8 mouse cellular contexts compared by ENCODE assay signal in the genomic region with DNA sequence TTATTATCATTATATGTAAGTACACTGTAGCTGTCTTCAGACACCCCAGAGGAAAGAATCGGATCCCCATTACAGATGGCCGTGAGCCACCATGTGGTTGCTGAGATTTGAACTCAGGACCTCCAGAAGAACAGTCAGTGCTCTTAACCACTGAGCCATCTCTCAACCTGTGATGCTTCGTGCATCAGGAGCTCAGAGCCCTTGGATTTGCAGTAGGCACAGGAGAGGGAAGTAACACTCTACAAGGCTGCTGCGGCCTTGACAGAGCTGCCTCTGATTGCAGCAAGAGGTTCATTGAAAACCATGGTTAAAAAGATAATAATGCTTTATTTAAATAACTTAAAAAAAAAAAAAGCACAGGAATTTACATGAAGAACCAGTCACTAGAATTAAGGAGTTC. TPM values are rescaled to one million over a fixed set of nuclear protein-coding genes. Genes with fewer than 3 reads are reported as not detected.
DNase-seq lines count a peak whose midpoint lies in the region; ATAC-seq lines count a peak whose summit lies in the region.

No protein-coding gene starts in this region.

- no peaks in the 10 kb centered on the region for H3K27me3 ChIP-seq in kidney, embryonic 14.5 days (ENCODE audit: control insufficient read depth, insufficient read depth, low read length)
- H3K27me3 ChIP-seq in hindbrain, embryonic 10.5 days (ENCODE audit: insufficient read depth, poor library complexity, severe bottlenecking), result no peaks in the 10 kb centered on the region
- no peaks in the 10 kb centered on the region for H3K27me3 ChIP-seq in midbrain, embryonic 14.5 days (ENCODE audit: control insufficient read depth, insufficient read depth, low read length)

- 68% methylated on average over 4 of the region's 4 CpGs for WGBS in kidney, embryonic 14.5 days
- 81% methylated on average over 4 of the region's 4 CpGs for WGBS in hindbrain, embryonic 10.5 days
- 59% methylated on average over 4 of the region's 4 CpGs for WGBS in midbrain, embryonic 14.5 days

- peak overlapping the region; percentile 55; the same call in 1 of the 2 replicates for H3K9ac ChIP-seq in kidney, embryonic 14.5 days (ENCODE audit: low read depth, low read length)
- no peak overlapping the region for H3K9ac ChIP-seq in midbrain, embryonic 14.5 days (replicated peaks; ENCODE audit: low read length)

- no peaks in the 10 kb centered on the region for H3K9me3 ChIP-seq in kidney, embryonic 14.5 days (ENCODE audit: control insufficient read depth, low read length)
- no peaks in the 10 kb centered on the region for H3K9me3 ChIP-seq in hindbrain, embryonic 10.5 days
- H3K9me3 ChIP-seq in midbrain, embryonic 14.5 days (ENCODE audit: control insufficient read depth, low read length), result no peaks in the 10 kb centered on the region

- H3K4me1 ChIP-seq in kidney, embryonic 14.5 days (ENCODE audit: control insufficient read depth, insufficient read depth, low read length), result peaks cover 18% of the 10 kb centered on the region; the same call in 1 of the 2 replicates
- H3K4me1 ChIP-seq in hindbrain, embryonic 10.5 days (replicated peaks), result peaks cover 58% of the 10 kb centered on the region
- H3K4me1 ChIP-seq in midbrain, embryonic 14.5 days (ENCODE audit: control insufficient read depth, insufficient read depth, low read length), result peaks cover 16% of the 10 kb centered on the region; the same call in 1 of the 2 replicates

- no peak for ATAC-seq in kidney, embryonic 14.5 days (ENCODE audit: low FRiP score, low TSS enrichment)
- no peak for ATAC-seq in midbrain, embryonic 14.5 days (ENCODE audit: low FRiP score, low TSS enrichment)
- no peak for ATAC-seq in erythroblast, adult 5-6 weeks (replicated peaks; ENCODE audit: low FRiP score, poor library complexity, severe bottlenecking)

- H3K4me3 ChIP-seq in kidney, embryonic 14.5 days (ENCODE audit: low read length), result peak overlapping the region; percentile 65
- H3K4me3 ChIP-seq in hindbrain, embryonic 10.5 days, result peak overlapping the region; percentile 62
- peak overlapping the region; percentile 28; the same call in 1 of the 2 replicates for H3K4me3 ChIP-seq in midbrain, embryonic 14.5 days (replicated peaks; ENCODE audit: low read depth, low read length)

- H3K36me3 ChIP-seq in kidney, embryonic 14.5 days (ENCODE audit: control insufficient read depth, insufficient read depth, low read length), result no peaks in the 10 kb centered on the region
- H3K36me3 ChIP-seq in hindbrain, embryonic 10.5 days, result no peaks in the 10 kb centered on the region
- no peaks in the 10 kb centered on the region for H3K36me3 ChIP-seq in midbrain, embryonic 14.5 days (ENCODE audit: control insufficient read depth, insufficient read depth, low read length)

- DNase-seq in kidney, postnatal 10 days, result no peak
- peak; percentile 42 for DNase-seq in adrenal gland, postnatal 14 days
- DNase-seq in hindbrain, embryonic 10.5 days (ENCODE audit: low spot score), result no peak
- no peak for DNase-seq in midbrain, embryonic 14.5 days
- DNase-seq in embryo, embryonic 10 days (ENCODE audit: low spot score), result no peak
- no peak for DNase-seq in cerebellum, adult 18-20 months

- H3K4me2 ChIP-seq in kidney, embryonic 14.5 days (replicated peaks; ENCODE audit: low read depth, low read length), result peak overlapping the region; percentile 50
- peak overlapping the region; percentile 32 for H3K4me2 ChIP-seq in midbrain, embryonic 14.5 days (ENCODE audit: low read length)

- no peak overlapping the region for H3K27ac ChIP-seq in kidney, embryonic 14.5 days (ENCODE audit: low read depth, low read length)
- H3K27ac ChIP-seq in hindbrain, embryonic 10.5 days, result no peak overlapping the region
- H3K27ac ChIP-seq in midbrain, embryonic 14.5 days (replicated peaks; ENCODE audit: low read depth, low read length), result no peak overlapping the region

RNA-seq across cellular contexts. Expression of gene Ttc23, which starts 1.2 kb away (rescaled TPM):
- 39.1 and 41.7 TPM in 2 replicates for polyA plus RNA-seq in kidney, embryonic 14.5 days (2014; fragmentation: Nextera tagmentation; extraction: Ambion mirVana)
- total RNA-seq in adrenal gland, postnatal 14 days (2021), result 26.6 and 29.6 TPM in 2 replicates
- 34.3 and 34.4 TPM in 2 replicates for polyA plus RNA-seq in hindbrain, embryonic 10.5 days (2016; fragmentation: Nextera tagmentation; extraction: Ambion mirVana)
- polyA plus RNA-seq in midbrain, embryonic 14.5 days (2014; fragmentation: Nextera tagmentation; extraction: Ambion mirVana), result 5.7 and 12.8 TPM in 2 replicates
- total RNA-seq in erythroblast, adult 5-6 weeks (2015; ENCODE audit: low replicate concordance), result 0.84 TPM in 1 of 2 replicates, not detected in the other
- total RNA-seq in erythroblast, adult 5-6 weeks (2017; ENCODE audit: low replicate concordance), result 0.60 and 2.4 TPM in 2 replicates

RNA-seq across cellular contexts. Expression of gene Lrrc28, which starts 3.3 kb away (rescaled TPM):
- 16.9 and 18.4 TPM in 2 replicates for polyA plus RNA-seq in kidney, embryonic 14.5 days (2014; fragmentation: Nextera tagmentation; extraction: Ambion mirVana)
- total RNA-seq in adrenal gland, postnatal 14 days (2021), result 19.5 and 19.8 TPM in 2 replicates
- 19.9 and 25.1 TPM in 2 replicates for polyA plus RNA-seq in hindbrain, embryonic 10.5 days (2016; fragmentation: Nextera tagmentation; extraction: Ambion mirVana)
- 27.7 and 39.7 TPM in 2 replicates for polyA plus RNA-seq in midbrain, embryonic 14.5 days (2014; fragmentation: Nextera tagmentation; extraction: Ambion mirVana)
- 1.5 and 5.2 TPM in 2 replicates for total RNA-seq in erythroblast, adult 5-6 weeks (2015; ENCODE audit: low replicate concordance)
- total RNA-seq in erythroblast, adult 5-6 weeks (2017; ENCODE audit: low replicate concordance), result 9.4 and 12.4 TPM in 2 replicates
